In genomic region chr7:82069629-82070450, GRCm38 (mm10) we compare ENCODE assay signal across 25 mouse cellular contexts.
DNase-seq lines count a peak whose midpoint lies in the region; ATAC-seq lines count a peak whose summit lies in the region.
"Had no signal": no experiment of that assay in that cellular context is flagged by ENCODE, and none has a peak within 500 bp of the region (broad histone marks: within the 10 kb centered on the region; RNA-seq: fewer than 3 reads in every experiment).

No protein-coding gene starts in this region.

- H3K4me2 ChIP-seq in forebrain, embryonic 11.5 days (ENCODE audit: low read depth, low read length, severe bottlenecking): no peak overlapping the region
- H3K4me2 ChIP-seq in midbrain, embryonic 13.5 days (replicated peaks): no peak overlapping the region
- no peak overlapping the region for H3K4me2 ChIP-seq in midbrain, embryonic 14.5 days (ENCODE audit: low read length)
- H3K4me2 ChIP-seq in forebrain, embryonic 16.5 days (ENCODE audit: low read length): no peak overlapping the region
- H3K4me2 ChIP-seq: heart, embryonic 13.5 days; liver, embryonic 15.5 days; lung, embryonic 15.5 days had no signal

- no peak overlapping the region for H3K4me3 ChIP-seq in forebrain, embryonic 11.5 days (ENCODE audit: low read depth, low read length)
- H3K4me3 ChIP-seq in forebrain, embryonic 10.5 days: no peak overlapping the region
- no peak overlapping the region for H3K4me3 ChIP-seq in midbrain, embryonic 13.5 days (replicated peaks)
- H3K4me3 ChIP-seq in midbrain, embryonic 14.5 days (replicated peaks; ENCODE audit: low read depth, low read length): no peak overlapping the region
- H3K4me3 ChIP-seq in forebrain, embryonic 16.5 days (replicated peaks; ENCODE audit: low read length): no peak overlapping the region
- H3K4me3 ChIP-seq: heart, adult 2 months; heart, embryonic 13.5 days; limb, embryonic 10.5 days; liver, embryonic 15.5 days; lung, embryonic 15.5 days had no signal

- no peaks in the 10 kb centered on the region for H3K27me3 ChIP-seq in forebrain, embryonic 11.5 days (ENCODE audit: control insufficient read depth, insufficient read depth, low read length)
- no peaks in the 10 kb centered on the region for H3K27me3 ChIP-seq in forebrain, embryonic 10.5 days (ENCODE audit: poor library complexity, severe bottlenecking)
- H3K27me3 ChIP-seq in midbrain, embryonic 13.5 days: no peaks in the 10 kb centered on the region
- H3K27me3 ChIP-seq in midbrain, embryonic 14.5 days (ENCODE audit: control insufficient read depth, insufficient read depth, low read length): no peaks in the 10 kb centered on the region
- no peaks in the 10 kb centered on the region for H3K27me3 ChIP-seq in forebrain, embryonic 16.5 days (replicated peaks; ENCODE audit: control insufficient read depth, insufficient read depth, low read length)
- H3K27me3 ChIP-seq: liver, embryonic 15.5 days; lung, embryonic 15.5 days had no signal

- H3K27ac ChIP-seq in forebrain, embryonic 11.5 days (ENCODE audit: low read depth, low read length): no peak overlapping the region
- no peak overlapping the region for H3K27ac ChIP-seq in forebrain, embryonic 10.5 days
- H3K27ac ChIP-seq in midbrain, embryonic 13.5 days: no peak overlapping the region
- H3K27ac ChIP-seq in midbrain, embryonic 14.5 days (replicated peaks; ENCODE audit: low read depth, low read length): no peak overlapping the region
- H3K27ac ChIP-seq in forebrain, embryonic 16.5 days (ENCODE audit: low read length): no peak overlapping the region
- H3K27ac ChIP-seq: heart, adult 2 months; heart, embryonic 13.5 days; limb, embryonic 10.5 days; liver, embryonic 15.5 days; lung, embryonic 15.5 days had no signal

- ATAC-seq in forebrain, embryonic 11.5 days (replicated peaks; ENCODE audit: low FRiP score): no peak
- ATAC-seq in midbrain, embryonic 13.5 days: peak; percentile 34; the same call in 1 of the 2 replicates
- no peak for ATAC-seq in midbrain, embryonic 14.5 days (ENCODE audit: low FRiP score, low TSS enrichment)
- peak; percentile 67 for ATAC-seq in forebrain, embryonic 16.5 days

- no peaks in the 10 kb centered on the region for H3K36me3 ChIP-seq in forebrain, embryonic 11.5 days (ENCODE audit: control insufficient read depth, insufficient read depth, low read length)
- no peaks in the 10 kb centered on the region for H3K36me3 ChIP-seq in forebrain, embryonic 10.5 days (replicated peaks)
- no peaks in the 10 kb centered on the region for H3K36me3 ChIP-seq in midbrain, embryonic 13.5 days
- no peaks in the 10 kb centered on the region for H3K36me3 ChIP-seq in midbrain, embryonic 14.5 days (ENCODE audit: control insufficient read depth, insufficient read depth, low read length)
- H3K36me3 ChIP-seq in forebrain, embryonic 16.5 days (ENCODE audit: control insufficient read depth, insufficient read depth): no peaks in the 10 kb centered on the region
- H3K36me3 ChIP-seq: heart, embryonic 13.5 days; limb, embryonic 10.5 days; liver, embryonic 15.5 days; lung, embryonic 15.5 days had no signal

- WGBS in forebrain, embryonic 11.5 days: 83% methylated on average over 7 of the region's 7 CpGs
- 79% methylated on average over 7 of the region's 7 CpGs for WGBS in forebrain, embryonic 10.5 days
- 66% methylated on average over 7 of the region's 7 CpGs for WGBS in midbrain, embryonic 13.5 days
- 65% methylated on average over 7 of the region's 7 CpGs for WGBS in midbrain, embryonic 14.5 days
- WGBS in forebrain, embryonic 16.5 days: 68% methylated on average over 7 of the region's 7 CpGs

- no peaks in the 10 kb centered on the region for H3K9me3 ChIP-seq in forebrain, embryonic 11.5 days (ENCODE audit: control insufficient read depth, low read length)
- H3K9me3 ChIP-seq in forebrain, embryonic 10.5 days: no peaks in the 10 kb centered on the region
- H3K9me3 ChIP-seq in midbrain, embryonic 13.5 days: no peaks in the 10 kb centered on the region
- H3K9me3 ChIP-seq in midbrain, embryonic 14.5 days (ENCODE audit: control insufficient read depth, low read length): no peaks in the 10 kb centered on the region
- H3K9me3 ChIP-seq in forebrain, embryonic 16.5 days (ENCODE audit: control insufficient read depth, low read length): no peaks in the 10 kb centered on the region
- H3K9me3 ChIP-seq: heart, embryonic 13.5 days; limb, embryonic 10.5 days; liver, embryonic 15.5 days; lung, embryonic 15.5 days had no signal

- no peak overlapping the region for H3K9ac ChIP-seq in forebrain, embryonic 11.5 days (ENCODE audit: low read length)
- no peak overlapping the region for H3K9ac ChIP-seq in midbrain, embryonic 13.5 days (replicated peaks)
- H3K9ac ChIP-seq in midbrain, embryonic 14.5 days (replicated peaks; ENCODE audit: low read length): no peak overlapping the region
- no peak overlapping the region for H3K9ac ChIP-seq in forebrain, embryonic 16.5 days (replicated peaks; ENCODE audit: low read depth, low read length)
- H3K9ac ChIP-seq: heart, embryonic 13.5 days; liver, embryonic 15.5 days; lung, embryonic 15.5 days had no signal

- DNase-seq in forebrain, embryonic 11.5 days (ENCODE audit: low spot score): peak; percentile 17
- no peak for DNase-seq in forebrain, embryonic 10.5 days (ENCODE audit: extremely low spot score, low spot score)
- DNase-seq in midbrain, embryonic 14.5 days: no peak
- peak; percentile 44 for DNase-seq in NIH3T3 (ENCODE audit: low read depth)
- DNase-seq in T-cell, adult 2 months (ENCODE audit: low spot score): no peak
- no peak for DNase-seq in natural killer cell, adult 2 months (ENCODE audit: low spot score in 2 of 2)
- DNase-seq: adrenal gland, adult 2 months; cerebellum, adult 18-20 months; cerebellum, postnatal 14 days; gastrocnemius, postnatal 36 days; heart, adult 2 months; heart, postnatal 14 days; kidney, adult 2 months; kidney, postnatal 10 days; liver; lung, postnatal 36 days; right cerebral cortex, postnatal 14 days; spleen, adult 18-20 months; thymus, postnatal 14 days had no signal

- no peaks in the 10 kb centered on the region for H3K4me1 ChIP-seq in forebrain, embryonic 11.5 days (replicated peaks; ENCODE audit: control insufficient read depth, insufficient read depth, low read length)
- no peaks in the 10 kb centered on the region for H3K4me1 ChIP-seq in forebrain, embryonic 10.5 days
- no peaks in the 10 kb centered on the region for H3K4me1 ChIP-seq in midbrain, embryonic 13.5 days (replicated peaks)
- no peaks in the 10 kb centered on the region for H3K4me1 ChIP-seq in midbrain, embryonic 14.5 days (ENCODE audit: control insufficient read depth, insufficient read depth, low read length)
- H3K4me1 ChIP-seq in forebrain, embryonic 16.5 days (replicated peaks; ENCODE audit: control insufficient read depth, insufficient read depth, low read length): no peaks in the 10 kb centered on the region
- H3K4me1 ChIP-seq: limb, embryonic 10.5 days; liver, embryonic 15.5 days; lung, embryonic 15.5 days had no signal

Comparison
In these comparisons a context has a peak if more than half of its experiments do, and no peak if none do; other contexts are left out.
1. ATAC-seq: peak in midbrain, embryonic 13.5 days (single experiment) and forebrain, embryonic 16.5 days (single experiment); none in forebrain, embryonic 11.5 days (single experiment) and midbrain, embryonic 14.5 days (single experiment).
2. DNase-seq: peak in forebrain, embryonic 11.5 days (single experiment) and NIH3T3 (single experiment); none in forebrain, embryonic 10.5 days (single experiment), midbrain, embryonic 14.5 days (single experiment), T-cell, adult 2 months (single experiment) and natural killer cell, adult 2 months (0 of 2).